Mouse (Mus musculus) cerebellum, adult 2 months (tissue): ENCODE results near the gene Kynu.

Experiments
- CTCF ChIP-seq: fragments of 200-500 bp; IDR thresholded peaks from 2 replicates; pipeline ENCODE4 v1.5.1; 2011; ENCODE audit warnings: low read depth, mild to moderate bottlenecking, control low read depth, low read length, moderate library complexity, borderline replicate concordance; ENCODE audit not compliant: insufficient read depth
- POLR2A ChIP-seq: fragments of 200-500 bp; IDR thresholded peaks from 2 replicates; pipeline ENCODE4 v1.6.1; 2011; ENCODE audit warnings: low read length, control low read depth, borderline replicate concordance; ENCODE audit not compliant: insufficient read depth

GRCm38 (mm10) chr2:43513852-43514251 lies 41.3 kb upstream of the Kynu start:
- TF ChIP-seq POLR2A (no peak), CTCF (no peak)
